Mouse (Mus musculus) limb, embryonic 14.5 days (tissue): ENCODE data around the gene Urb1. TPM values are rescaled to one million over a fixed set of nuclear protein-coding genes. Genes with fewer than 3 reads are reported as not detected.
A peak's percentile ranks its signal among the peaks of the same experiment; 100 is the strongest.

Source experiments
- ATAC-seq: fragments of 200-750 bp; cut with Nextera tagmentation; 2 replicates; pipeline ENCODE4 v1.8.0; 2017; ENCODE audit warnings: low read depth, moderate number of reproducible peaks, moderate TSS enrichment; ENCODE audit not compliant: low FRiP score
- DNase-seq: peaks from one replicate; pipeline ENCODE4 v3.0.0-alpha.2; 2015; ENCODE audit warnings: low spot score
- H3K27ac ChIP-seq: fragments of 300-500 bp; sonication (generic); replicated peaks from 2 replicates; pipeline ENCODE4 v1.5.1; 2014; ENCODE audit warnings: low read depth, mild to moderate bottlenecking, low read length, moderate library complexity, mixed read lengths
- H3K27me3 ChIP-seq: fragments of 300-500 bp; sonication (generic); 2 replicates; pipeline ENCODE4 v1.6.1; 2014; ENCODE audit warnings: low read length, mixed read lengths; ENCODE audit not compliant: control insufficient read depth, insufficient read depth
- H3K36me3 ChIP-seq: fragments of 300-500 bp; sonication (generic); 2 replicates; pipeline ENCODE4 v1.6.1; 2014; ENCODE audit warnings: mild to moderate bottlenecking, low read length, moderate library complexity, mixed read lengths; ENCODE audit not compliant: control insufficient read depth, insufficient read depth
- H3K4me1 ChIP-seq: fragments of 300-500 bp; sonication (generic); 2 replicates; pipeline ENCODE4 v1.6.1; 2014; ENCODE audit warnings: antibody characterized with exemption, low read length, mixed read lengths; ENCODE audit not compliant: control insufficient read depth, insufficient read depth
- H3K4me2 ChIP-seq: fragments of 300-500 bp; sonication (generic); replicated peaks from 2 replicates; pipeline ENCODE4 v1.6.1; 2014; ENCODE audit warnings: low read depth, mild to moderate bottlenecking, low read length, moderate library complexity; ENCODE audit not compliant: severe bottlenecking
- H3K4me3 ChIP-seq: fragments of 300-500 bp; sonication (generic); replicated peaks from 2 replicates; pipeline ENCODE4 v1.5.1; 2014; ENCODE audit warnings: low read length
- H3K9ac ChIP-seq: fragments of 300-500 bp; sonication (generic); 2 replicates; pipeline ENCODE4 v1.6.1; 2014; ENCODE audit warnings: mild to moderate bottlenecking, low read depth, low read length, moderate library complexity; ENCODE audit not compliant: severe bottlenecking
- H3K9me3 ChIP-seq: fragments of 300-500 bp; sonication (generic); 2 replicates; pipeline ENCODE4 v1.6.1; 2016; ENCODE audit warnings: low read length; ENCODE audit not compliant: control insufficient read depth
- POLR2A ChIP-seq: fragments of 200-500 bp; IDR thresholded peaks from 2 replicates; pipeline ENCODE4 v1.8.0; 2012; ENCODE audit warnings: inconsistent platforms, mild to moderate bottlenecking, moderate library complexity, borderline replicate concordance; ENCODE audit not compliant: insufficient read depth, insufficient read length; ENCODE audit errors: extremely low read depth
- WGBS: fragments of 180-500 bp; shearing (Covaris S2); extraction: QIAGEN DNeasy Blood & Tissue Kit; methylation state at CpG from one replicate; pipeline ENCODE4 v1.1.7; 2014; 5-methylcytosine and 5-hydroxymethylcytosine counted together
- polyA plus RNA-seq, 2 experiments: library from polyadenylated mRNA; depleted of rRNA in 1 of 2; stranded (reverse) in 1 of 2; unstranded in 1 of 2; fragments of >200 nt; fragmentation: Nextera tagmentation in 1 of 2; extraction: Ambion mirVana in 1 of 2; gene quantifications; 2 replicates each; pipeline versions ENCODE4 v1.2.1 to v1.2.3; 2012 to 2014

The Urb1 gene
- polyA plus RNA-seq, 2 experiments = 8.6 to 10.6 TPM

DNA sequence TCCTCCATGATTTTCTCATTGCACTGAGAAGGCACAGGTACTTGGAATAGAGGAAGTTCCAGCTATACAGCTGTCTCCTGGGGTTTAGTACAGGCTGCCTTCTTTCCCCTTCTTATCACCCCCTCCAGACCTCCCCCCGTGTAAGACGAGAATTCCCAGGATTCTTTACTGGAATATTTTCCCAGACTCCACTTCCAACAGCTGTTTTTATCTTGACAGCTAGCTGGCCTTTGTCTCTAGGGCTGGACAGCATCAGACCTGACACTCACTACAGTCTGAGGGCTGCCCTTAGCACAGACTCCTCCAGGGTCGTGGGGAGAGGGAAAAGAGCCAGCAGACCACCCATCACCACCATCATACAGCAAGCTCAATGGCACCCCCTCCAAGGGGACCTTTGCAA, 103.9 kb downstream of the Urb1 start:
- H3K27me3 ChIP-seq = no peaks in the 10 kb centered on the region
- H3K27ac ChIP-seq = no peak overlapping the region
- peak; percentile 35 for DNase-seq
- H3K36me3 ChIP-seq = no peaks in the 10 kb centered on the region
- no peak for TF ChIP-seq POLR2A
- H3K4me1 ChIP-seq = no peaks in the 10 kb centered on the region; the same call in 1 of the 2 replicates
- 13% methylated on average over 3 of the region's 3 CpGs for WGBS
- peak; percentile 31; the same call in 1 of the 2 replicates for ATAC-seq
- no peaks in the 10 kb centered on the region for H3K9me3 ChIP-seq
- H3K9ac ChIP-seq = no peak overlapping the region
- no peak overlapping the region for H3K4me3 ChIP-seq
- H3K4me2 ChIP-seq = no peak overlapping the region

DNA sequence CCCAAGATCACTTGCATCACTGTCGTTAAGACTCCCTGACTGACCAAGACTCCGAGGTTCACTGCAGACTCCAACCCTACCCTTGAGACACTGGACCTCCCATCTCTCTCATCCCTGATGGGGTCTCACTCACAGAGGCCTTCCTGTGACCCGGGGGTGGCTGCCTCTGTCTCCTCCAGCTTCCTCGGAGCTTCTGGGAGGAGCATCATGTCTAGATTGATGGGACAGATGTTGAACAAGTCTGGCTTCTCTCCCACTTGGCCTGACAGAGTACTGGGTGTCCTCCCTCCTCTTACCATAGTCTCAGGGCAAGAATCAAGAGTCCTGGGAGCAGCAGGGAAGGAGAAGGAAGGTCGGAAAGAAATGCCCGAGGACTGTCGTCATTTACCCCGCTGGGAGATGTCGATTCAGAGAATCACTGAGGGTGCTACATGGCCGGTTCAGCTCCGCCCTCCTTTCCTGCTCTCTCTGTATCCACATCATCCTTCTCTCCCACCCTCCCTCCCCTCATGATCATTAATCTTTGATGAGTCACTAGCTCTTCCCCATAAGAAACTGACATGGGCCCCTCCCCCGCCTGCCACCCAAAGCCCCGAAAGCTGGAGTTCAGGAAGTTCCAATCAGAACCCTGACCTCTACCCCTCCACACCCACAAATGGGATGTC, 105.9 kb downstream of the Urb1 start:
- Histone ChIP-seq H3K9ac (no peak overlapping the region), H3K9me3 (no peaks in the 10 kb centered on the region), H3K4me1 (no peaks in the 10 kb centered on the region), H3K4me3 (no peak overlapping the region), H3K27ac (no peak overlapping the region), H3K4me2 (no peak overlapping the region), H3K36me3 (no peaks in the 10 kb centered on the region), H3K27me3 (no peaks in the 10 kb centered on the region)
- no peak for DNase-seq
- no peak for ATAC-seq
- no peak for TF ChIP-seq POLR2A
- WGBS = 62% methylated on average over 13 of the region's 13 CpGs

DNA sequence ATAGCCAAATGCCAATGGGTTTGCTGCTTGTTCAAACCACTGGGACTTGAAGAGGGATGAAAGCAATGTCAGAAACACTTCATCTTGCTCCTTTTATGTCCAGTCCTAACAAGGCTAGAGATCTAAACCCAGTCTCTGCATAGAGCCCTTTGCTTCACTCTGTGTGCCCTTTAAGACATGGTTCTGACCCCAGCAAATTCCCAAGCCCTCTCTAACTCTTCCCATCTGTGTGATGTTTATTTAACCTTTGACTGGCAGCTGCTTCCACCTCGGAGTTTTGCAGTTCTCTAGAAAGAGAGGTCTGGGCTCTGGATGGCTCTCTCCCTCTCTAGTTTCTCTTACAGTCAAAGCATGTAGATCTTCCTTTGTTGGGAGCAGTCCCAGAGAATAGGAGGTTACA, 106.6 kb downstream of the Urb1 start:
- H3K4me1 ChIP-seq = no peaks in the 10 kb centered on the region
- ATAC-seq = no peak
- H3K36me3 ChIP-seq = no peaks in the 10 kb centered on the region
- no peak overlapping the region for H3K27ac ChIP-seq
- WGBS = 0% methylated on average over 1 of the region's 1 CpGs
- no peak overlapping the region for H3K4me2 ChIP-seq
- DNase-seq = no peak
- H3K9ac ChIP-seq = no peak overlapping the region
- no peak overlapping the region for H3K4me3 ChIP-seq
- H3K9me3 ChIP-seq = no peaks in the 10 kb centered on the region
- no peak for TF ChIP-seq POLR2A
- H3K27me3 ChIP-seq = no peaks in the 10 kb centered on the region

DNA sequence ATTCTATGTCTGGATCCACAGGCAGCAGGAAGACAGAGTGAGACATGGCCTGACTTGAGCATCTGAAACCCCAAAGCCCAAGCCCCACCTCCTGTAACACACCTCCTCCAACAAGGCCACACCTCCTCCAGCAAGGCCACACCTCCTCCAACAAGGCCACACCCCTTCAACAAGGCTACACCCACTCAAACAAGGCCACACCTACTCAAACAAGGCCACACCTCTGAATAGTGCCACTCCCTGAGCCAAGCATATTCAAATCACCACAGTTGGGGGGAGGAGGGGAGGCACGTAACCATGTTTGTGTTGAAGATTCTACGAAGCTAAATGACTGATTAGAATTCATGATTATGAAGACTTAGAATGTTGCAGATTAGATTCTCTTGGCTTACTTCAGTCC, 108.7 kb downstream of the Urb1 start:
- Histone ChIP-seq H3K9me3 (no peaks in the 10 kb centered on the region), H3K4me2 (no peak overlapping the region), H3K4me1 (no peaks in the 10 kb centered on the region), H3K9ac (no peak overlapping the region), H3K27ac (no peak overlapping the region), H3K36me3 (no peaks in the 10 kb centered on the region), H3K4me3 (no peak overlapping the region), H3K27me3 (no peaks in the 10 kb centered on the region)
- DNase-seq = no peak
- TF ChIP-seq POLR2A = no peak
- no peak for ATAC-seq
- 96% methylated on average over 2 of the region's 2 CpGs for WGBS

Other genes starting within 250 kb of the Urb1 start
- 45.7 and 48.4 TPM in 2 replicates for gene Mis18a, start 83.0 kb downstream of the Urb1 start, polyA plus RNA-seq (2012; rRNA removed)
- gene Mis18a, start 83.0 kb downstream of the Urb1 start, polyA plus RNA-seq (2014; fragmentation: Nextera tagmentation; extraction: Ambion mirVana) = 59.0 and 61.2 TPM in 2 replicates
- 0.13 and 0.28 TPM in 2 replicates for gene Mrap, start 72.2 kb downstream of the Urb1 start, polyA plus RNA-seq (2012; rRNA removed)
- gene Mrap, start 72.2 kb downstream of the Urb1 start, polyA plus RNA-seq (2014; fragmentation: Nextera tagmentation; extraction: Ambion mirVana) = not detected in 2 replicates
- gene Eva1c, start 16.3 kb upstream of the Urb1 start, polyA plus RNA-seq (2012; rRNA removed) = 1.4 and 1.8 TPM in 2 replicates
- gene Eva1c, start 16.3 kb upstream of the Urb1 start, polyA plus RNA-seq (2014; fragmentation: Nextera tagmentation; extraction: Ambion mirVana) = 1.5 and 2.6 TPM in 2 replicates
- gene Cfap298, start 124.7 kb upstream of the Urb1 start, polyA plus RNA-seq (2012; rRNA removed) = 12.0 and 17.0 TPM in 2 replicates
- gene Cfap298, start 124.7 kb upstream of the Urb1 start, polyA plus RNA-seq (2014; fragmentation: Nextera tagmentation; extraction: Ambion mirVana) = 30.7 and 33.1 TPM in 2 replicates
- 19.2 and 23.9 TPM in 2 replicates for gene Synj1, start 200.9 kb upstream of the Urb1 start, polyA plus RNA-seq (2012; rRNA removed)
- gene Synj1, start 200.9 kb upstream of the Urb1 start, polyA plus RNA-seq (2014; fragmentation: Nextera tagmentation; extraction: Ambion mirVana) = 13.8 and 14.5 TPM in 2 replicates
- 117 and 132 TPM in 2 replicates for gene Paxbp1, start 234.1 kb upstream of the Urb1 start, polyA plus RNA-seq (2012; rRNA removed)
- gene Paxbp1, start 234.1 kb upstream of the Urb1 start, polyA plus RNA-seq (2014; fragmentation: Nextera tagmentation; extraction: Ambion mirVana) = 56.2 and 69.4 TPM in 2 replicates